Mouse (Mus musculus): ENCODE measurements around the gene Kcnj8. TPM values are rescaled to one million over a fixed set of nuclear protein-coding genes. Genes with fewer than 3 reads are reported as not detected.

The Kcnj8 gene
- total RNA-seq, 2 experiments from 2014 or later: not detected

Other genes starting within 250 kb of the Kcnj8 start
- gene Slco1a5, start 248.6 kb downstream of the Kcnj8 start, total RNA-seq (2014; fragmentation: Nextera tagmentation): not detected in 2 replicates
- not detected in 2 replicates for gene Slco1a5, start 248.6 kb downstream of the Kcnj8 start, total RNA-seq (2017)
- gene Pyroxd1, start 226.0 kb downstream of the Kcnj8 start, total RNA-seq (2014; fragmentation: Nextera tagmentation): 9.3 and 11.6 TPM in 2 replicates
- 14.0 and 15.3 TPM in 2 replicates for gene Pyroxd1, start 226.0 kb downstream of the Kcnj8 start, total RNA-seq (2017)
- gene Recql, start 184.5 kb downstream of the Kcnj8 start, total RNA-seq (2014; fragmentation: Nextera tagmentation): 44.0 and 62.4 TPM in 2 replicates
- gene Recql, start 184.5 kb downstream of the Kcnj8 start, total RNA-seq (2017): 35.8 and 45.6 TPM in 2 replicates
- 27.1 and 32.9 TPM in 2 replicates for gene Golt1b, start 184.4 kb downstream of the Kcnj8 start, total RNA-seq (2014; fragmentation: Nextera tagmentation)
- 35.3 and 36.2 TPM in 2 replicates for gene Golt1b, start 184.4 kb downstream of the Kcnj8 start, total RNA-seq (2017)
- not detected in 2 replicates for gene Spx, start 158.2 kb downstream of the Kcnj8 start, total RNA-seq (2014; fragmentation: Nextera tagmentation)
- 0.09 TPM in 1 of 2 replicates, not detected in the other for gene Spx, start 158.2 kb downstream of the Kcnj8 start, total RNA-seq (2017)
- gene Gys2, start 98.5 kb downstream of the Kcnj8 start, total RNA-seq (2014; fragmentation: Nextera tagmentation): not detected in 2 replicates
- gene Gys2, start 98.5 kb downstream of the Kcnj8 start, total RNA-seq (2017): not detected in 2 replicates
- 64.1 and 67.3 TPM in 2 replicates for gene Ldhb, start 63.7 kb downstream of the Kcnj8 start, total RNA-seq (2014; fragmentation: Nextera tagmentation)
- gene Ldhb, start 63.7 kb downstream of the Kcnj8 start, total RNA-seq (2017): 41.2 and 42.4 TPM in 2 replicates
- gene Abcc9, start 130.7 kb upstream of the Kcnj8 start, total RNA-seq (2014; fragmentation: Nextera tagmentation): not detected in 2 replicates
- gene Abcc9, start 130.7 kb upstream of the Kcnj8 start, total RNA-seq (2017): not detected in 2 replicates
- gene Cmas, start 185.1 kb upstream of the Kcnj8 start, total RNA-seq (2014; fragmentation: Nextera tagmentation): 61.7 and 65.1 TPM in 2 replicates
- 68.3 and 87.5 TPM in 2 replicates for gene Cmas, start 185.1 kb upstream of the Kcnj8 start, total RNA-seq (2017)
- not detected in 2 replicates for gene Sult6b2, start 232.9 kb upstream of the Kcnj8 start, total RNA-seq (2014; fragmentation: Nextera tagmentation)
- gene Sult6b2, start 232.9 kb upstream of the Kcnj8 start, total RNA-seq (2017): not detected in 2 replicates

Data from granulocyte monocyte progenitor cell, adult 5-6 weeks (primary cell).